In the genomic region with DNA sequence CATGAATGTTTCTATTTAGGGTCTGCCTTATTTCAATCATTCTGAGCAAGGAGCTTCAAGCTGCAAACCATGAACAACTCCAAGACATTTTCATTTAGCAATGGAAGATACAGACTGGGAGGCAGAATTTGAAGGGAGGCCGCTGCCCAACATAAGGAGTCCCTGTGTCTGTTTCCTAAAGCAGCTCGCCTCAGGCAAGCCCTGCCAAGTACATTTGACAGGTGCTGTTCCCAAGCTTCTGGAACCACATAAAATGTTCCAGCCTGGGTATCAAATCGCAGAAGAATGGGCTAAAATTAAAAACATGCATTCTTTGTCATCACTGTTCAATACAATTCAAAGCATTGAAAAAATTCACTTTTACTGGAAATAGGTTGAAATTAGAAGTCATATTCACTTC, we compare ENCODE assay signal across 16 mouse cellular contexts.
A peak's percentile ranks its signal among the peaks of the same experiment; 100 is the strongest.
DNase-seq lines count a peak whose midpoint lies in the region; ATAC-seq lines count a peak whose summit lies in the region.
"Had no signal": no experiment of that assay in that cellular context is flagged by ENCODE, and none has a peak within 500 bp of the region (broad histone marks: within the 10 kb centered on the region; RNA-seq: fewer than 3 reads in every experiment).

No protein-coding gene starts in this region.

- ATAC-seq in erythroblast, adult 5-6 weeks (replicated peaks; ENCODE audit: low FRiP score, poor library complexity, severe bottlenecking), result no peak
- ATAC-seq: activated CD4-positive, CD25-positive, alpha-beta regulatory T cell, adult 4 months; forebrain, embryonic 14.5 days; intestine, embryonic 16.5 days; Patski had no signal

- DNase-seq in cerebellum, postnatal 25 days, result peak; percentile 16 to 38
- DNase-seq in cerebellum, adult 11 months, result no peak
- peak; percentile 48 for DNase-seq in layer of hippocampus, adult 11-12 months (ENCODE audit: low spot score)
- no peak for DNase-seq in layer of hippocampus, adult 9-10 months (ENCODE audit: low spot score)
- DNase-seq in brain, adult 2 months (ENCODE audit: low read depth, low spot score), result peak; percentile 45
- peak; percentile 27 to 30 for DNase-seq in layer of hippocampus, postnatal 36 days
- DNase-seq: adrenal gland, postnatal 14 days; cerebellum, adult 9-11 months; gastrocnemius, postnatal 25 days; heart, adult 11 months; heart, postnatal 36 days had no signal

Comparison
In these comparisons a context has a peak if more than half of its experiments do, and no peak if none do; other contexts are left out.
1. DNase-seq: peak in cerebellum, postnatal 25 days (2 of 2), layer of hippocampus, adult 11-12 months (single experiment), brain, adult 2 months (single experiment) and layer of hippocampus, postnatal 36 days (2 of 2); none in cerebellum, adult 11 months (single experiment) and layer of hippocampus, adult 9-10 months (single experiment).